Mouse (Mus musculus) T-helper 17 cell (primary cell): ENCODE results near the gene Nomo1.

Experiments used
- in situ Hi-C, 2 experiments: fragments of 300-600 bp; cut with MboI, MseI; formaldehyde crosslinking; loops; 1 replicate in 1 of 2; 2 replicates in 1 of 2; pipeline ENCODE4 v1.15.1; 2025; ENCODE audit warnings: high pct_unique_total_duplicates in 2 of 2

Nomo1 gene

GRCm38 (mm10) chr7:46132229-46132628, 98.7 kb downstream of the Nomo1 start:
- in situ Hi-C loops, result no loop called here
